Mouse (Mus musculus): ENCODE results near the gene Snapc3. TPM values are rescaled to one million over a fixed set of nuclear protein-coding genes. Genes with fewer than 3 reads are reported as not detected.
"Not testable (repeated sequence)": the region's sequence is repeated elsewhere in the genome, so short reads cannot be mapped to it uniquely, and the experiment has no call there.

Snapc3 gene
- total RNA-seq, 1 experiment from 2014 or later = 31.8 TPM

GRCm38 (mm10) chr4:83500154-83501036 is 82.9 kb downstream of the Snapc3 start:
- no peak for DNase-seq

- no peak for DNase-seq
These were observed 83.5 kb downstream of the Snapc3 start for GRCm38 (mm10) chr4:83501037-83501430.

- DNase-seq = no peak
These were observed 92.1 kb downstream of the Snapc3 start for GRCm38 (mm10) chr4:83509600-83509999.

GRCm38 (mm10) chr4:83511083-83511482 is 93.6 kb downstream of the Snapc3 start:
- DNase-seq = no peak

- no peak for DNase-seq
These were observed 94.7 kb downstream of the Snapc3 start for GRCm38 (mm10) chr4:83512217-83512616.

GRCm38 (mm10) chr4:83512644-83513043 is 95.1 kb downstream of the Snapc3 start:
- no peak for DNase-seq

GRCm38 (mm10) chr4:83514183-83514582 is 96.7 kb downstream of the Snapc3 start:
- DNase-seq = no peak

GRCm38 (mm10) chr4:83514976-83515669 is 97.6 kb downstream of the Snapc3 start:
- no peak for DNase-seq

- DNase-seq = not testable (repeated sequence)
These were observed 98.6 kb downstream of the Snapc3 start for GRCm38 (mm10) chr4:83516144-83516543.

Other genes with a start within 250 kb of the Snapc3 start
- 16.7 and 19.6 TPM in 2 replicates for gene Ttc39b, start 93.5 kb upstream of the Snapc3 start, total RNA-seq (2021)
- gene Psip1, start 68.7 kb downstream of the Snapc3 start, total RNA-seq (2021) = 58.7 and 67.3 TPM in 2 replicates
- gene Ccdc171, start 107.8 kb downstream of the Snapc3 start, total RNA-seq (2021) = 3.6 and 3.7 TPM in 2 replicates